Mouse (Mus musculus) A20 (cell line): ENCODE data around the gene Rsph1.
A peak's percentile ranks its signal among the peaks of the same experiment; 100 is the strongest.

Source experiments
- DNase-seq: peaks from one replicate; pipeline ENCODE4 v3.0.0-alpha.2; 2011; ENCODE audit warnings: low read depth, low spot score

Gene Rsph1

GRCm38 (mm10) chr17:31304895-31305775 is 28.0 kb upstream of the Rsph1 start:
- no peak for DNase-seq

- DNase-seq = no peak
Observed at GRCm38 (mm10) chr17:31303401-31303800, 26.2 kb upstream of the Rsph1 start.

- no peak for DNase-seq
Observed at GRCm38 (mm10) chr17:31300736-31301135, 23.6 kb upstream of the Rsph1 start.

DNA sequence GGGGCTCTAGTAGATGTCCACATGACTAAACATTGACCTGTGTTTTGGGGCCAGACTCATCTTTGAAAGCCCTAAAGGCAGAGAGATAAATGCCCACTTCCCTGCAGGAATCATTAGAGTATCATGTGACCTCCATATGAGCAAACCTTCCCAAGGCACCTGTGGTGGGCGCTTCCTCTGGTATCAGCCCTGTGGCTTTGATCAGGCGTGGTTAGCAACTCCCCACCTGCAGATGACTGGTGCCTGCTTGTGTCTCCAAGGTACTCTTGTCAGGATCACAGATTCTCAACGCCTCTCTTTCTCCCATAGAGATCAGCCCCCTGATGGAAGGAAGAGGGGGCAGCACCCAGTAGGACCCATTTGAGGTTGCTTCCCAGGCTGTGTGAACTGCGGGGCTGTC is 22.8 kb upstream of the Rsph1 start:
- no peak for DNase-seq

GRCm38 (mm10) chr17:31298419-31299209 is 21.4 kb upstream of the Rsph1 start:
- DNase-seq = no peak

- DNase-seq = no peak
Observed at GRCm38 (mm10) chr17:31297521-31297939, 20.3 kb upstream of the Rsph1 start.

- peak; percentile 86 for DNase-seq
Observed at GRCm38 (mm10) chr17:31295892-31296781, 19.0 kb upstream of the Rsph1 start.

DNA sequence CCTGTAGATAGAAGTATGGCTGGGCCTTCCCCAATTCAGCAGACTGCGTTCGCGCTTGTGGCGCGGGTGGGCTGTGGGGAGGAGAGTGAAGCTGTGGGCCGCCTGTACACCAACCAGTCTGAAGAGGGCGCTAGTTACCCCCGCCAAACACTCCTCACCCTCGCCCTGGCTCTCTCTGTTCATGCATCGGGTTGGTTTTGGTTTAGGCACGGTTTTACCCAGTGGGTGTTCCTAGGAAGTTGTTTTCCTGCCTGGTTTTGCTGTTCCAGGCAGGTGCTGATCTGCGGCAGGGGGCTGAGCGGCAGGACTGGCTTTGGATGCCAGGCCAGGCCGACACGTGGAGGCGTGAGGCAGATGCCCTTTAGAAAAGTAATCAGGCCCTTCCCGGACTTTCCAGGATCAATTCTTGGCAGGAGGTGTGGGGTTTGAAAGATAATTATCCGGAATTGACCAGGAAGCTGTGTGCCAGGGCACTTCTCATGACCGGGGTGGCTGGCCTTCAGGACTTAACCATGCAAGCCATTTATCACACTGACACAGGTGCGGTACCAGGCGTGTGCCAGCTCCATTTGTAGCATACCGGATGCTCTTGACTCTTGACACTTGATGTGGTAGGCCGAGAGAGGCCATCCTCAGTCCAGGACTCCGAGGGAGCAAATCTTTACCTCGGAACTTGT is 18.2 kb upstream of the Rsph1 start:
- peak; percentile 91 for DNase-seq

GRCm38 (mm10) chr17:31294363-31295214 is 17.4 kb upstream of the Rsph1 start:
- peak; percentile 84 for DNase-seq

- no peak for DNase-seq
Observed at GRCm38 (mm10) chr17:31290859-31291258, 13.7 kb upstream of the Rsph1 start.

DNA sequence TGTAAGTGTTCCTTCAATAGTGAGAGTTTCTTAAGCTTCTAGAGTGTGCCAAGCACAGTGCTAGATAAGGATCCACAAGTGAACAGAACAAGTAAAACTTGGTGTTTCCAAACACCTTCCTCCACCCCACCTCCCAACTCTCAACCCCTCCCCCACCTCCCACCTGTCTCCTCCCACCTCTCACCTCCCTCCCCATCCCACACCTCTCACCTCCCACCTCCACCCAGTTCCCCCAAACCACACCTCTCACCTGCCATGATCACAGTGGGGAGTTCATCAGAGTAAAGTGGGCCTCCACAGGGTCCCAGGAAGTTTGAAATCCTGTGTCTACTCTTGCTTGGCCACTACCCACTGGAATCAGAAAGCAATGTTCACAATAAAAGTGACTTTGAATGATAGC is 13.1 kb upstream of the Rsph1 start:
- no peak for DNase-seq

DNA sequence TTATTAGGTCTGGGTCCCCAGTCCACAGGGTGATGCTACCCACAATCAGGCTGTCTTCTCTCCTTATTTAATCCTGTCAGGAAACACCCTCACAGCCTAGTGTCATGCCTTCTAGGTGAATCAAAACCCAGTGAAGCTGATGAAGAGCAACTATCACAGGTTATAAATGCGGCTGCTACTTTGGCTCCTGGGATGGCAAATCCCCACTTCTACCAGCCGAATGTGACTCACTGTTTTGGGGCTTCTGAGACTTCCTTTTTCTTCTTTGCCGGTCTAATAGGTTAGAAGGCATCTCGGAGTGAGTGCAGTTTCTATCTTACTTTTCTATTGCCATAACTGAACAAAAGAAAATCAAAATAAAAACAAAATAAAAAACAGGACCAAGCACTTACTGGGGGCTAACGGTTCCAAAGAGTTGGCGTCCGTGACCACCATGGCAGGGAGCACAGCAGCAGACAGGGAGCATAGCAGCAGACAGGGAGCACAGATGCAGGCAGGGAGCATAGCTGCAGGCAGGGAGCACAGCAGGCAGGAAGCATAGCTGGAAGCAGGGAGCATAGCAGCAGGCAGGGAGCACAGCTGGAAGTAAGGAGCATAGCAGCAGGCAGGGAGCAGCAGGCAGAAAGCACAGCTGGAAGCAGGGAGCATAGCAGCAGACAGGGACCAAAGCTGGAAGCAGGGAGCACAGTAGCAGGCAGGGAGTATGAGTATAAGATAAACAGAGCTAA is 12.0 kb upstream of the Rsph1 start:
- DNase-seq = peak; percentile 55

DNA sequence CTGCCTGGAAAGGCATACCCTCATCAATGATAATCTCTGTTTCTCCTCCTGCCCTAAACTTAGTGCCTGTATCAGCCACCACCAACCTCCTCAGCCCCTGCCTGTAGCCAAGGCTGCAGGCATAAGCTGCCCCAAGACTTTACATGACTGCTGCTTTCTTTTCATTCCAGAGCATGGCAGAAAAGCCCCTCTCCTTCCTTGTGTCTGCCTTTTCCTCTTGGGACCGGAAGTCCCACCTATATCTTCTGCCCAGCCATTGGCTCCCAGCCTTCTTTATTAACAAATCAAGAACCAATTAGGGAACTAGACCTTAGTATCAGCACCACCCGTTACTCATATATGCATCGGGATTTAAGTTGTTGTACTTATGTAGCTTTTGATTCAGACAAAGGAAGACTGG is 10.0 kb upstream of the Rsph1 start:
- DNase-seq = peak; percentile 88

GRCm38 (mm10) chr17:31286492-31286891 is 9.3 kb upstream of the Rsph1 start, which contains the start of gene Slc37a1:
TSS of gene Slc37a1 (plus strand) at chr17:31286792.
- DNase-seq = peak; percentile 49

DNA sequence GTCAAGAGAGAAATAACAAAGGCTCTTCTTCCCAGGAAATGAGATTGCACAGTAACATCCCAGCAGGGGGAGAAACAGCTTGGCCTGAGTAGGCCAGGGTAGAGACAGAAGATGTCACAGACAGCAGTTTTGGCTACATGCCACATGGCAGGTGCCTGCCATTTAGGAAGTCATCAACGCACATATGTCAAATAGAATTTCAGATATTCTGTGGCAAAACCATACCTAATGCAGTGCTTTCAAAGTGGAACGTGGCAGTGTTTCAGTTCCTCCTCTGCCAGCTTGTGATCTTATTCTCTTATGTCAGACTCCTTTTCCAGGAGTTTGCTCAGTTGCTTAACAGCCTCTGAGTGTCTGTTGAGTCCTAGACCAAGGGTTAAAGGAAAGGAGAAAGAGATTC is 8.7 kb upstream of the Rsph1 start:
- peak; percentile 61 for DNase-seq

GRCm38 (mm10) chr17:31282687-31283053 is 5.5 kb upstream of the Rsph1 start:
- DNase-seq = no peak

DNA sequence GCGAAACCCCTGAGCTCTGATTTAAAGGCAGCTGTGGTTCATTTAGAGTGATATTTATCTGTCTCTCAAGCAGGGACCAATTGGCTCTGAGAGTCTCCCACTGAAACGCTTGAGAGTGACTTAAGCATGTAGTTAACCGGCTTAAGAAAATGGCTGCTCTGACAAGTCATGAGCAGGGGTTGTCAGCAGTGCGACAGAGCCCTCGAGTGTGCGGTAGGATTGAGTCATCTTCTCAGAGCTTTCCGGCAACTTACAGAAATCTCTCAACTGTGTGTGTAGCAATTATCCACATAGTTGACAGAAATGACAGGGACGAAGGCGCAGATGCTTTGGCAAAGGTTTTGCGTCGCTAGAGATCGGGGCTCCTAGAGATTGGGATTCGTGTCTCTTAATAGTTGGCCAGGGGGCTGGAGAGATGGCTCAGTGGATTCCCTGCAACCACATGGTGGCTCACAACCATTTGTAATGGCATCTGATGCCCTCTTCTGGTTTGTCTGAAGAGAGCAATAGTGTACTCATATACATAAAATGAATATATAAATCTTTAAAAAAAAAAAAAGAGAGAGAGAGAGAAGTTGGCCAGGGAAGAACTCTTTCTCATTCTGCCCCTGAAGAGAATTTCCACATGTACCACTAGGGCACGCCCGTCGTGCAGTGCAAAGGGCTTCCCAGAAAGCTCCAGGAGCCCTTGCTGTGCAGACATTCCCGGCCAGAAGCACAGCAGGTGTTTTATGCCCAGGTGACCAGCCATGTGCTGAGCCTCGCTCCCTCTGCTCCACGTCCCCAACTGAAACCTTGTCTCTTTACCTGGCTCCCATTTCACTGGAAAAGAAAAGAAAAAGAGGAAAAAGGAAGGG is 4.9 kb upstream of the Rsph1 start:
- peak; percentile 19 for DNase-seq

- no peak for DNase-seq
Observed at GRCm38 (mm10) chr17:31280269-31280668, 3.1 kb upstream of the Rsph1 start.

DNA sequence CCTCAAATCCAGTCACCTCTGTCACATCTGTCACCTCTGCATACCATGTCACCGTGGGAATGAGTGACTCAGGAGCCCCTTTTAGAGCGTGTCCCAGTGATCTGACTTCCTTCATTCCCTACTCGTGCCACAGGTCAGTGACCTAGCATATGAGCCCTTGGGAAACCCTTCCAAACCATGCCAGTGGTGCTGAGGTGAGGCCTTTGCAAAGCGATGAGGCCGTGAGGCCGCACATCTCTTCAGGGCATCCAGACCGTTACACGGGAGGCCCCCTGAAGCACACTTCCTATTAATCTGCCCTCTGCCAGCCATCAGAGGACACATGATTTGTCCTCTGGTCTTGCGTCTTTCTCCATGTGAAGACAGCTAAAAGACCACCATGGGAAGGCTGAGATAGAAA is 2.4 kb upstream of the Rsph1 start:
- no peak for DNase-seq
